Mouse (Mus musculus): ENCODE data around the gene Tdpoz4. TPM values are rescaled to one million over a fixed set of nuclear protein-coding genes. Genes with fewer than 3 reads are reported as not detected.

The Tdpoz4 gene
- polyA plus RNA-seq (2014; fragmentation: Illumina TruSeq; extraction: RNeasy Lipid Tissue Mini Kit (QIAGEN cat#74804); ENCODE audit: low replicate concordance) = not detected

DNA sequence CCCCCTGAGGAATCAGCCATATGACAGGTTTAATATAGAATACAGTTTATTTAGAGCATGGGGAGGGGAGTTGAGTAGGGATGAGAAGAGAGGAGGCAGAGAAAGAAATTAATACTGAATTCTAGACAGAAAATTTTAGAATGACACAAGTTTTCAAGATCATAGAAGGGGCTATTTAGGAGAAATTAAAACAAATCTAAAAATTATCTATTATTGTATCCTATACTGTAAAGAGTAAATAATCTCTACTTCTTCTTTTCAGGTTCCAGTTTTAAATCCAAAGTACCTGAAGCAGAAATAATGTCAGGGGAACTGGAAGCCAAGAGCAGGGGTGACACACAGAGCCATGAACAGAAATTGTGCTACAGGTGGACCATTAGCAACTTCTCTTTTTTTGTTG is at the start of gene Tdpoz4:
Gene Tdpoz4 (plus strand): TSS at position 301 of the 400 bp plus-strand sequence.

DNA sequence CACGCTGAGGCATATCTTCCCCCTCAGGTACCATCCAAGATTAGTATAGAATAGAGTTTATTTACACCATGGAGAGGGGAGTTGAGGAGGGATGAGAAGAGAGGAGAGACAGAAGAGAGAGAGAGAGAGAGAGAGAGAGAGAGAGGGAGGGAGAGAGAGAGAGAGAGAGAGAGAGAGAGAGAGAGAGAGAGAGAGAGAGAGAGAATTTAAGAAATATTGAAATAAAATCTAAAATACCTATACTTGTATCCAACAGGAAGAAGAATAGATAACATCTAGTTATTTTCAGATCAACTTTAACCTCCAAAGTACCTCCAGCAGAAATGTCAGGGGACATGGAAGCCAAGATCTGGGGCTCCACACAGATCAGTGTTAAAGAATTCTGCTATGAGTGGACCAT is 23.5 kb upstream of the Tdpoz4 start, which contains the start of gene Gm5773:
Gene Gm5773 (plus strand): TSS at position 301 of the 400 bp plus-strand sequence.

DNA sequence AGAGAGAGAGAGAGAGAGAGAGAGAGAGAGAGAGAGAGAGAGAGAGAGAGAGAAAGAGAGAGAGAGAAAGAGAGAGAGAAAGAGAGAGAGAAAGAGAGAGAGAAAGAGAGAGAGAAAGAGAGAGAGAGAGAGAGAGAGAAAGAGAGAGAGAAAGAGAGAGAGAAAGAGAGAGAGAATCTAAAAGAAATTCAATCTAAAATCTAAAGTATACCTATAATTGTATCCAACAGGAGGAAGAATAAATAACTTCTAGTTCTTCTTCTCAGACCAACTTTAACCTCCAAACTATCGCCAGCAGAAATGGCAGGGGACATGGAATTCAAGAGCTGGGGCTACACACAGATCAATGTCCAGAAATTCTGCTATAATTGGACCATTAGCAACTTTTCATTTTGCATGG is 29.5 kb downstream of the Tdpoz4 start, which contains the start of gene Tdpoz3:
Gene Tdpoz3 (plus strand): TSS at position 301 of the 400 bp plus-strand sequence.

Other genes with a start within 250 kb of the Tdpoz4 start
- 180 TPM for gene S100a10, start 241.3 kb upstream of the Tdpoz4 start, polyA plus RNA-seq (2014; fragmentation: Illumina TruSeq; extraction: RNeasy Lipid Tissue Mini Kit (QIAGEN cat#74804); ENCODE audit: low replicate concordance)
- gene Tdpoz2, start 143.7 kb upstream of the Tdpoz4 start, polyA plus RNA-seq (2014; fragmentation: Illumina TruSeq; extraction: RNeasy Lipid Tissue Mini Kit (QIAGEN cat#74804); ENCODE audit: low replicate concordance) = not detected
- gene Tdpoz1, start 120.1 kb upstream of the Tdpoz4 start, polyA plus RNA-seq (2014; fragmentation: Illumina TruSeq; extraction: RNeasy Lipid Tissue Mini Kit (QIAGEN cat#74804); ENCODE audit: low replicate concordance) = not detected
- gene Gm37596, start 103.3 kb upstream of the Tdpoz4 start, polyA plus RNA-seq (2014; fragmentation: Illumina TruSeq; extraction: RNeasy Lipid Tissue Mini Kit (QIAGEN cat#74804); ENCODE audit: low replicate concordance) = not detected
- not detected for gene Gm5773, start 23.4 kb upstream of the Tdpoz4 start, polyA plus RNA-seq (2014; fragmentation: Illumina TruSeq; extraction: RNeasy Lipid Tissue Mini Kit (QIAGEN cat#74804); ENCODE audit: low replicate concordance)
- not detected for gene Tdpoz3, start 29.6 kb downstream of the Tdpoz4 start, polyA plus RNA-seq (2014; fragmentation: Illumina TruSeq; extraction: RNeasy Lipid Tissue Mini Kit (QIAGEN cat#74804); ENCODE audit: low replicate concordance)
- not detected for gene Gm9117, start 147.1 kb downstream of the Tdpoz4 start, polyA plus RNA-seq (2014; fragmentation: Illumina TruSeq; extraction: RNeasy Lipid Tissue Mini Kit (QIAGEN cat#74804); ENCODE audit: low replicate concordance)
- gene Tdpoz5, start 164.9 kb downstream of the Tdpoz4 start, polyA plus RNA-seq (2014; fragmentation: Illumina TruSeq; extraction: RNeasy Lipid Tissue Mini Kit (QIAGEN cat#74804); ENCODE audit: low replicate concordance) = not detected

Data from small intestine, adult 10 weeks (tissue).